Mouse (Mus musculus) cerebral cortex, adult 2 months (tissue): ENCODE results near the gene Ece1.

Source experiments
- WGBS: fragments of 180-500 bp; shearing (Covaris S2); methylation state at CpG from one replicate; pipeline ENCODE4 v1.1.7; 2018; 5-methylcytosine and 5-hydroxymethylcytosine counted together

The Ece1 gene

GRCm38 (mm10) chr4:137862019-137862418, at the start of gene Ece1:
Gene Ece1 (plus strand): TSS chr4:137862237.
- WGBS, result under 1% methylated on average over 37 of the region's 37 CpGs

- WGBS, result 31% methylated on average over 13 of the region's 13 CpGs
Observed at GRCm38 (mm10) chr4:137812946-137813708, 48.9 kb upstream of the Ece1 start.

- 59% methylated on average over 7 of the region's 7 CpGs for WGBS
Observed at GRCm38 (mm10) chr4:137814140-137814539, 47.9 kb upstream of the Ece1 start.

GRCm38 (mm10) chr4:137815473-137815872, 46.6 kb upstream of the Ece1 start:
- 79% methylated on average over 3 of the region's 3 CpGs for WGBS

GRCm38 (mm10) chr4:137816216-137816615, 45.8 kb upstream of the Ece1 start:
- 63% methylated on average over 7 of the region's 7 CpGs for WGBS

- WGBS, result 91% methylated on average over 3 of the region's 3 CpGs
Observed at GRCm38 (mm10) chr4:137818341-137818740, 43.7 kb upstream of the Ece1 start.

GRCm38 (mm10) chr4:137819487-137819886, 42.5 kb upstream of the Ece1 start:
- 61% methylated on average over 2 of the region's 2 CpGs for WGBS

GRCm38 (mm10) chr4:137820721-137821120, 41.3 kb upstream of the Ece1 start:
- WGBS, result 49% methylated on average over 3 of the region's 3 CpGs

- WGBS, result 94% methylated on average over 5 of the region's 5 CpGs
Observed at GRCm38 (mm10) chr4:137822537-137822936, 39.5 kb upstream of the Ece1 start.

GRCm38 (mm10) chr4:137823542-137823941, 38.5 kb upstream of the Ece1 start:
- WGBS, result 85% methylated on average over 3 of the region's 3 CpGs

- WGBS, result 82% methylated on average over 2 of the region's 2 CpGs
Observed at GRCm38 (mm10) chr4:137824881-137825280, 37.2 kb upstream of the Ece1 start.

GRCm38 (mm10) chr4:137830380-137830779, 31.7 kb upstream of the Ece1 start:
- 48% methylated on average over 6 of the region's 6 CpGs for WGBS

GRCm38 (mm10) chr4:137831598-137831997, 30.4 kb upstream of the Ece1 start:
- 94% methylated on average over 11 of the region's 11 CpGs for WGBS

GRCm38 (mm10) chr4:137835624-137836337, 26.3 kb upstream of the Ece1 start:
- WGBS, result 21% methylated on average over 14 of the region's 14 CpGs

- 81% methylated on average over 5 of the region's 5 CpGs for WGBS
Observed at GRCm38 (mm10) chr4:137836741-137837140, 25.3 kb upstream of the Ece1 start.

- 65% methylated on average over 8 of the region's 8 CpGs for WGBS
Observed at GRCm38 (mm10) chr4:137837792-137838191, 24.2 kb upstream of the Ece1 start.

- 52% methylated on average over 2 of the region's 2 CpGs for WGBS
Observed at GRCm38 (mm10) chr4:137838791-137839190, 23.2 kb upstream of the Ece1 start.

GRCm38 (mm10) chr4:137839452-137839851, 22.6 kb upstream of the Ece1 start:
- 78% methylated on average over 5 of the region's 5 CpGs for WGBS

GRCm38 (mm10) chr4:137844656-137845055, 17.4 kb upstream of the Ece1 start:
- 34% methylated on average over 11 of the region's 11 CpGs for WGBS

- 83% methylated on average over 8 of the region's 8 CpGs for WGBS
Observed at GRCm38 (mm10) chr4:137847651-137848050, 14.4 kb upstream of the Ece1 start.

- 92% methylated on average over 6 of the region's 6 CpGs for WGBS
Observed at GRCm38 (mm10) chr4:137850161-137850560, 11.9 kb upstream of the Ece1 start.

- WGBS, result 44% methylated on average over 2 of the region's 2 CpGs
Observed at GRCm38 (mm10) chr4:137851484-137851883, 10.6 kb upstream of the Ece1 start.

- 77% methylated on average over 6 of the region's 6 CpGs for WGBS
Observed at GRCm38 (mm10) chr4:137853822-137854221, 8.2 kb upstream of the Ece1 start.
